Comparison of ENCODE assay signal across 19 mouse cellular contexts in the genomic region with DNA sequence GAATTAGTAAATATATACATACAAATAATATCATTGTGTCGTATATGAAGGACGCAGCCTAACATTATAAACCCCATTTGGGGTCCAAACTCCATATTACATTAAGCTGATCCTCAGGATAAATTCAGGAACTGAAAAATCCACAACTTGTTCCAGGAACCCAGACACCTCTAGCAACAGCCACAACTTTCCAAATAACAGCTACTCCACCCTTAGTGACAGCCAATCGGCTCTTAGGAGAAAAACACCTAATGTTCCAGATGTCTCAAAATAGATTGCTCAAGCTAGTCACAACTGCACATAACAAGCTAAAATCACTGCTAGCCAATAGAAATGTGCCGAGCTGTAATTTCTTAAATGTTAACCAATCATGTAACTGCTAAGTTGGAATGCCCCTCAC.
"Had no signal": no experiment of that assay in that cellular context is flagged by ENCODE, and none has a peak within 500 bp of the region (broad histone marks: within the 10 kb centered on the region; RNA-seq: fewer than 3 reads in every experiment).

No protein-coding gene starts in this region.

- H3K9me3 ChIP-seq: liver, embryonic 15.5 days; lung, embryonic 15.5 days; midbrain, embryonic 10.5 days; midbrain, embryonic 12.5 days; neural tube, embryonic 15.5 days; stomach, embryonic 15.5 days had no signal

- H3K9ac ChIP-seq: liver, embryonic 15.5 days; lung, embryonic 15.5 days; midbrain, embryonic 12.5 days; neural tube, embryonic 13.5 days; neural tube, embryonic 15.5 days; stomach, embryonic 15.5 days had no signal

- H3K4me3 ChIP-seq: liver, embryonic 15.5 days; lung, embryonic 15.5 days; midbrain, embryonic 10.5 days; midbrain, embryonic 12.5 days; myocyte; neural tube, embryonic 13.5 days; neural tube, embryonic 15.5 days; stomach, embryonic 15.5 days had no signal

- H3K4me2 ChIP-seq: liver, embryonic 15.5 days; lung, embryonic 15.5 days; midbrain, embryonic 12.5 days; neural tube, embryonic 13.5 days; neural tube, embryonic 15.5 days; stomach, embryonic 15.5 days had no signal

- H3K4me1 ChIP-seq: liver, embryonic 15.5 days; lung, embryonic 15.5 days; midbrain, embryonic 10.5 days; midbrain, embryonic 12.5 days; neural tube, embryonic 13.5 days; neural tube, embryonic 15.5 days; stomach, embryonic 15.5 days had no signal

- H3K36me3 ChIP-seq: liver, embryonic 15.5 days; lung, embryonic 15.5 days; midbrain, embryonic 10.5 days; midbrain, embryonic 12.5 days; neural tube, embryonic 13.5 days; neural tube, embryonic 15.5 days; stomach, embryonic 15.5 days had no signal

- H3K27ac ChIP-seq: liver, embryonic 15.5 days; lung, embryonic 15.5 days; midbrain, embryonic 10.5 days; midbrain, embryonic 12.5 days; neural tube, embryonic 13.5 days; neural tube, embryonic 15.5 days; stomach, embryonic 15.5 days; stomach, postnatal 0 days had no signal

- ATAC-seq: midbrain, embryonic 16.5 days had no signal

- H3K27me3 ChIP-seq: liver, embryonic 15.5 days; lung, embryonic 15.5 days; midbrain, embryonic 12.5 days; neural tube, embryonic 13.5 days; neural tube, embryonic 15.5 days; stomach, embryonic 15.5 days had no signal

- DNase-seq: lung, postnatal 10 days; lung, postnatal 4 days; midbrain, embryonic 14.5 days; retina, postnatal 1 day; right cerebral cortex, adult 18-20 months; right cerebral cortex, postnatal 14 days; thymus, adult 2 months; thymus, postnatal 25 days; thymus, postnatal 4 days had no signal
